Mouse (Mus musculus) bone marrow, adult 2 months (tissue): ENCODE results near the gene Tmem215.

Source experiments
- CTCF ChIP-seq: fragments of 200-500 bp; IDR thresholded peaks from 2 replicates; pipeline ENCODE4 v1.5.1; 2011; ENCODE audit warnings: low read length, control low read depth; ENCODE audit not compliant: control insufficient read depth, insufficient read depth
- POLR2A ChIP-seq: fragments of 200-500 bp; IDR thresholded peaks from 2 replicates; pipeline ENCODE4 v1.6.1; 2011; ENCODE audit warnings: low read depth, mild to moderate bottlenecking, control low read depth, low read length, borderline replicate concordance; ENCODE audit not compliant: control insufficient read depth

DNA sequence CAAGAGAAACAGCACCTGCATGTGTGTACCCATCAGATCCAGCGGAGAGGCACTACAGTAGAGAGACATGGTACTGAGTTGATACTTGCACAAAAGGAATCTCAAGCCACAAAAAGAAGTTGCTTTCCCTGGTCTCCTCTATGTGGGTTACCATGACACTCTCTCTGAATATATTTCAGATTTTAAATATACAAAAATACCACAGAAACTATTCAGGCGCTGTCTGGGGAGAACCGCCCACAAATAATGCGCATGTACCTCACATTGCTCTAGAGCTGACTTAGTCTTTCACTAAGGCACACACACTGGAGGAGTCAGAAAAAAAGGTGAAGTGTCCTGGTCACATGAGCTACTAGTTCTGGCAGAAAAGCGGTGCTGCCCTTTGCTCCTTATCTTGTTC, 24.8 kb downstream of the Tmem215 start:
- TF ChIP-seq CTCF (no peak), POLR2A (no peak)
